Mouse (Mus musculus) kidney, adult 2 months (tissue): Measurements from ENCODE around the gene Tmtc4.

ENCODE experiments used
- CTCF ChIP-seq: fragments of 200-500 bp; conservative IDR thresholded peaks from 2 replicates; pipeline ENCODE4 v1.5.1; 2011; ENCODE audit warnings: low read depth, mild to moderate bottlenecking, control low read depth, low read length, moderate library complexity, mixed read lengths; ENCODE audit not compliant: insufficient read depth, insufficient read length
- POLR2A ChIP-seq: fragments of 200-500 bp; IDR thresholded peaks from one replicate; pipeline ENCODE4 v1.6.1; 2011; ENCODE audit warnings: low read depth, low read length, control low read depth

DNA sequence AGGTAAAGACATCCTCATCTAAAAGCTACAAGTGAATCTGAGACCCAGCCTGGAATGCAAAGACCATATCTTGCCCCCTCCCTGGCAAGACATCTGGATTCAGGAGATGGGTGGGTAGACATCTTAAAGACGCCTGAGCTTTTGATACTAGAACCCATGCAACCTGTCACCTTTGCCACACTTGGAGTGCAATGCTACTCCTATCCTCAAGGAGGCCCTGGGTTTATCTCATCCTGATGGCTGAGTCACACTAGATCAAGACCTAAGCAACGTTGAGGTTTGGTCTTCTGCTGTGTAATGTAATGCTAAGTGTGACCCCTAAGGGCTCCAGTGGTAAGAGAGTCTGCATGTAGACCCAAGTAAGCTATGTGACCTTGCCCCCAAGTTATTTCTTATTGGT, 15.8 kb downstream of the Tmtc4 start:
- TF ChIP-seq CTCF: no peak
- no peak for TF ChIP-seq POLR2A
